Mouse (Mus musculus) heart, postnatal 0 days (tissue): ENCODE results near the gene Tmem131l. TPM values are rescaled to one million over a fixed set of nuclear protein-coding genes. Genes with fewer than 3 reads are reported as not detected.
A peak's percentile ranks its signal among the peaks of the same experiment; 100 is the strongest.

Source experiments
- ATAC-seq: fragments of 200-750 bp; cut with Nextera tagmentation; 2 replicates; pipeline ENCODE4 v1.8.0; 2017; ENCODE audit warnings: low read depth, moderate number of reproducible peaks, moderate library complexity; ENCODE audit not compliant: insufficient read depth
- DNase-seq: peaks from one replicate; pipeline ENCODE4 v3.0.0-alpha.2; 2016; ENCODE audit warnings: low spot score
- H3K27ac ChIP-seq: fragments of 300-500 bp; sonication (generic); 2 replicates; pipeline ENCODE4 v1.5.1; 2014; ENCODE audit warnings: low read depth, mild to moderate bottlenecking
- H3K27me3 ChIP-seq: fragments of 300-500 bp; sonication (generic); 2 replicates; pipeline ENCODE4 v1.6.1; 2014; ENCODE audit warnings: low read length, mixed read lengths; ENCODE audit not compliant: control insufficient read depth, insufficient read depth
- H3K36me3 ChIP-seq: fragments of 300-500 bp; sonication (generic); replicated peaks from 2 replicates; pipeline ENCODE4 v1.6.1; 2014; ENCODE audit warnings: low read length, mixed read lengths; ENCODE audit not compliant: control insufficient read depth, insufficient read depth
- H3K4me1 ChIP-seq: fragments of 300-500 bp; sonication (generic); 2 replicates; pipeline ENCODE4 v1.6.1; 2014; ENCODE audit warnings: antibody characterized with exemption; ENCODE audit not compliant: control insufficient read depth, insufficient read depth
- H3K4me2 ChIP-seq: fragments of 300-500 bp; sonication (generic); 2 replicates; pipeline ENCODE4 v1.6.1; 2014; ENCODE audit warnings: low read depth, mild to moderate bottlenecking, low read length, moderate library complexity
- H3K4me3 ChIP-seq: fragments of 300-500 bp; sonication (generic); 2 replicates; pipeline ENCODE4 v1.5.1; 2014; ENCODE audit warnings: low read depth, low read length
- H3K9ac ChIP-seq: fragments of 300-500 bp; sonication (generic); replicated peaks from 2 replicates; pipeline ENCODE4 v1.6.1; 2014; ENCODE audit warnings: low read depth, low read length, mixed read lengths
- H3K9me3 ChIP-seq: fragments of 300-500 bp; sonication (generic); replicated peaks from 2 replicates; pipeline ENCODE4 v1.6.1; 2016; ENCODE audit warnings: low read length; ENCODE audit not compliant: control insufficient read depth
- CTCF ChIP-seq: IDR thresholded peaks from 2 replicates; pipeline ENCODE4 v1.5.1; 2016; ENCODE audit warnings: antibody characterized with exemption, control low read depth, low read depth
- EP300 ChIP-seq: IDR thresholded peaks from 2 replicates; pipeline ENCODE4 v1.6.1; 2016; ENCODE audit warnings: antibody characterized with exemption, low read depth
- WGBS: fragments of 180-500 bp; shearing (Covaris S2); extraction: QIAGEN DNeasy Blood & Tissue Kit; methylation state at CpG from one replicate; pipeline ENCODE4 v1.1.7; 2014; 5-methylcytosine and 5-hydroxymethylcytosine counted together
- polyA plus RNA-seq: library from polyadenylated mRNA; unstranded; fragments of >200 nt; fragmentation: Nextera tagmentation; extraction: Ambion mirVana; gene quantifications from 2 replicates; pipeline ENCODE4 v1.2.1, GENCODE M21; 2015
- total RNA-seq: library from RNA; depleted of rRNA; stranded (reverse); fragments of >200 nt; gene quantifications from 2 replicates; pipeline ENCODE4 v1.2.3, GENCODE M21; 2014; ENCODE audit warnings: low replicate concordance; rRNA removed

The Tmem131l gene
- total RNA-seq (32.6 and 33.4 TPM in 2 replicates), polyA plus RNA-seq (14.7 and 16.5 TPM in 2 replicates)

DNA sequence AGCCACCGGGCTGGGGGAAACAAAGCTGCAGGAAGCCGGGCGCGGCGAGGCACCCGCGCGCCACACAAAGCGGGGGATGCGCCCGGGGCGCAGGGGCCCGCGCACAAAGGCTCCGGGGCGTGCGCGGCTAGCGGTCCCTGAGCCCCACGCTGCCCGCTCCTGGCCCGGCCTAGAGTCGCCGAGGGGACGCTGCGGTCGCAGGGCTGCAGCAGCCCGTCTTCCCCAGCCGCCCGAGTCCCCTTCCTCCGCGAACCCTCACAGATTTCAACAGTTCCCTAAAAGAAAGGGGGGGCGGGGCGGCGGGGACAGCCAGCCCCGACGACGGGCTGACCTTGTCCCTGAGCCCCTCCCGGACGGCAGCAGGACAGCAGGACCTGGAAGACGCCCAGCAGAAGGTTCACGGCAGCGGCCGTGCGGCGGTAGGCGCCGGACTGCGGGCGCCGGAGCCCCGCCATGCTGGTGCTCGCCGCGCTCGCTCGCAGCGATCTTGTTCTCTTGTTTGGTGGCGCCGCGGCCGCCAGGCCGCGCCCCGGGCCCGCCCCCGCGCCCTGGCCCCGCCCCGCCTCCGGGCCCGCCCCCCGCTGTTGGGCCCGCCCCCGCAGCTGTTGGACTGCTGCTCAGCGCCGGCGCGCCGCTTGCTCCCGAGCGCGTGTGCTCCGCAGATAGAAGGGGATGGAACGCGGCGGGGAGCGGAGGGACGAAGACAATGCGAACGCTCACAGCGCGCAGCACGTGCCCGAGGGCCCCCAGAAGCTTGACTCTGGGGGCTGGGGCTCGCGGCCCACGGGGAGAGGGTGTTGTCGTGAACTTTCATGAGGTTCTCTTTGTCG lies at the start of gene Tmem131l:
TSS of gene Tmem131l (minus strand) at position 530 of the 830 bp plus-strand sequence.
- H3K4me3 ChIP-seq: peak within 1 kb of the TSS; percentile 94
- H3K9me3 ChIP-seq: no peaks in the 10 kb centered on the region
- H3K36me3 ChIP-seq: no peaks in the 10 kb centered on the region
- TF ChIP-seq CTCF: no peak
- TF ChIP-seq EP300: 0 out of 2 replicates have a peak, but pooled peaks have one; percentile 19
- 1% methylated on average over 80 of the region's 100 CpGs for WGBS
- H3K27ac ChIP-seq: peak within 1 kb of the TSS; percentile 88
- peaks cover 12% of the 10 kb centered on the region for H3K4me1 ChIP-seq
- peak within 1 kb of the TSS; percentile 84 for H3K9ac ChIP-seq
- H3K27me3 ChIP-seq: no peaks in the 10 kb centered on the region
- peak within 1 kb of the TSS; percentile 95 for H3K4me2 ChIP-seq
- DNase-seq (peak; percentile 83), ATAC-seq (peak; percentile 96)

DNA sequence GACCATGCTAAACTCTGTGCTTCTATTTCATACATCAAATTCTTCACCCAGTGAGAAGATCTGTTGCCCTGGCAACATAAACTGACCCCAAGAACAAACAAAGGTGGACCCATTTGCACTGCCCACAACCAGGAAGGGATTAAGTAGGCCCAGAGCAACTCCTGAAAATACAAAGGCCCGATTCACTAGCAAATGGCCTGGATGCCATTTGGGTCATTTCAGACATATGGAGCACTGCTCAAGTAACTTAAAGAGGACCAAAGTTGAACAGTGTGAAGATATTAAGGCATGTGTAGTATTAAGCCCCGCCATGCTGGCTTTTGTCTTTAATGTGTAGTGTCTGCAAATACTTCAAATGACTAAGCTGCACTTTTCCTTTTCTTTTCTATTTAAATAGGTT lies 46.9 kb upstream of the Tmem131l start:
- no peak overlapping the region for H3K4me2 ChIP-seq
- no peaks in the 10 kb centered on the region for H3K4me1 ChIP-seq
- H3K27ac ChIP-seq: no peak overlapping the region
- no peaks in the 10 kb centered on the region for H3K36me3 ChIP-seq
- 86% methylated on average over 2 of the region's 2 CpGs for WGBS
- no peak overlapping the region for H3K9ac ChIP-seq
- TF ChIP-seq EP300 (no peak), CTCF (no peak)
- H3K9me3 ChIP-seq: no peaks in the 10 kb centered on the region
- DNase-seq: no peak
- H3K27me3 ChIP-seq: no peaks in the 10 kb centered on the region
- ATAC-seq: no peak
- no peak overlapping the region for H3K4me3 ChIP-seq

DNA sequence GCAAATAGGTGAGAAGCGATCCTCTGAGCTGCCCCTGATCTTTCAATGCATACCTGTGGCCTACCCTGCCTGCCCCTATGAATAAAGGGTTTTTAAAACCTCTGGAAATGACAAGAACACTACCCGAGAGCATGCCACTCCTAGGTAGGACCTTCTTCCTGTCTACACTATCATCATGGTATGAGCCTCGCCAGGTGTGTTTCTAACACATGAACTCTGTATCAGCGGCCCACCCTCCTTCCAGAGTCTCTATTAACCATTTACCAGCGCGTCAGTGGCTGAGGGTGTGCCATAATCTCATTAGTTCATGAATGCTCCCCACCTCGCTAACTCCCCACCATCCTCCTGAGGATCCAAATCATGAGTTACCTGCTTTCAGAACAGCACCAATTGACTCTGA lies 46.4 kb upstream of the Tmem131l start:
- TF ChIP-seq CTCF (no peak), EP300 (no peak)
- Histone ChIP-seq H3K4me1 (no peaks in the 10 kb centered on the region), H3K27ac (no peak overlapping the region), H3K4me3 (no peak overlapping the region), H3K9ac (no peak overlapping the region), H3K4me2 (no peak overlapping the region), H3K36me3 (no peaks in the 10 kb centered on the region), H3K27me3 (no peaks in the 10 kb centered on the region), H3K9me3 (no peaks in the 10 kb centered on the region)
- DNase-seq: no peak
- ATAC-seq: no peak
- 90% methylated on average over 7 of the region's 7 CpGs for WGBS

DNA sequence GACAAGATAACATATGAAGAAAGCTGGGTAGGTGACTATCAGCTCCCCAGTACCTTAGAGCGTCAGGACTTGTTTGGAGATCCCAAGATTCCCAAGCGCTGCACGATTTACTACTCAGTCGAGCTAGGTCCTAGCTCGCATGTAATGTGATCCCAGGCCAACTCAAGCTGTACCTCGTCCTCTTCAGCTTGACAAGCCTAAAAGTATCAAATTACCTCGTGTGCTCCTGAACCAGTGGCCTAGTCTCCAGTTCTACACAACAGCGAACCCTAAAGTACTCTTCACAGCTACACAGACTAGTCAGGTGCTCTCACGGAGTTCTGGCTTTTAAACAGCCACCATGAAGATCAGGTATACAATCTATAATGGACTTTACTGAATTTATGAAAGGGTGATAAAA lies 45.5 kb upstream of the Tmem131l start:
- DNase-seq (peak; percentile 16), ATAC-seq (peak; percentile 63; the same call in 1 of the 2 replicates)
- H3K9me3 ChIP-seq: no peaks in the 10 kb centered on the region
- H3K27ac ChIP-seq: no peak overlapping the region
- H3K4me3 ChIP-seq: no peak overlapping the region
- H3K9ac ChIP-seq: no peak overlapping the region
- no peak overlapping the region for H3K4me2 ChIP-seq
- WGBS: 28% methylated on average over 9 of the region's 9 CpGs
- no peak for TF ChIP-seq CTCF
- no peak for TF ChIP-seq EP300
- no peaks in the 10 kb centered on the region for H3K36me3 ChIP-seq
- H3K27me3 ChIP-seq: no peaks in the 10 kb centered on the region
- no peaks in the 10 kb centered on the region for H3K4me1 ChIP-seq

DNA sequence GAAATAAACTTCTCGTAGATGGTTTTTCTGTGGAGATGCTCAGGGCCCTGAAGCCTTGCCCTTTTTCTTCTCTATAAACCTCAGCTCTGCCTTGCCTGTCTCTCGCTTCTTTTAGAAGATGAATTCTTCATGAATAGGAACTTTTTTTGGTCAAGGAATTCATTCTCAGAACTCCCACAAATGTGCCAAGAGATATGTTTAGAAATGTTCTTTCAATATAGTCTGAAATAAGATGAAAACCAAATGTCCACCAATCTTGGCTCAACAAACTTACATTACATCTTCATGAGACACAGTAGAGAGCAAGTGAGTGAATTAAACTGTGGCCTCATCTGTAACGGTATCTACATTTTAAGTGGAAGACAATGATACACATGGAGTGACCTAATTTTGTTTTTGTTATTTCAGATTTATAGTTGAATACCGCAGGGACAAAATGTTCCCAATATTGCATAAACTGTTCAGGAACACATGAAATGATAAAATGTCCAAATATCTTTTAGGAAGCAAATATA lies 41.3 kb upstream of the Tmem131l start:
- Histone ChIP-seq H3K4me2 (no peak overlapping the region), H3K9me3 (no peaks in the 10 kb centered on the region), H3K27me3 (no peaks in the 10 kb centered on the region), H3K4me3 (no peak overlapping the region), H3K9ac (no peak overlapping the region), H3K4me1 (no peaks in the 10 kb centered on the region), H3K36me3 (no peaks in the 10 kb centered on the region), H3K27ac (peak overlapping the region; percentile 47; the same call in 1 of the 2 replicates)
- DNase-seq (no peak), ATAC-seq (no peak)
- 79% methylated on average over 4 of the region's 4 CpGs for WGBS
- TF ChIP-seq EP300 (no peak), CTCF (no peak)
